Mouse (Mus musculus) embryonic fibroblast, embryonic 13.5 days (primary cell): Measurements from ENCODE around the gene Dennd1a.

ENCODE experiments used
- CTCF ChIP-seq: IDR thresholded peaks from 2 replicates; pipeline ENCODE4 v1.5.1; 2011; ENCODE audit warnings: mild to moderate bottlenecking, control low read depth, low read length, moderate library complexity, borderline replicate concordance; ENCODE audit not compliant: insufficient read depth
- POLR2A ChIP-seq: IDR thresholded peaks from 2 replicates; pipeline ENCODE4 v1.6.1; 2011; ENCODE audit warnings: low read depth, mild to moderate bottlenecking, control low read depth, low read length, moderate library complexity

DNA sequence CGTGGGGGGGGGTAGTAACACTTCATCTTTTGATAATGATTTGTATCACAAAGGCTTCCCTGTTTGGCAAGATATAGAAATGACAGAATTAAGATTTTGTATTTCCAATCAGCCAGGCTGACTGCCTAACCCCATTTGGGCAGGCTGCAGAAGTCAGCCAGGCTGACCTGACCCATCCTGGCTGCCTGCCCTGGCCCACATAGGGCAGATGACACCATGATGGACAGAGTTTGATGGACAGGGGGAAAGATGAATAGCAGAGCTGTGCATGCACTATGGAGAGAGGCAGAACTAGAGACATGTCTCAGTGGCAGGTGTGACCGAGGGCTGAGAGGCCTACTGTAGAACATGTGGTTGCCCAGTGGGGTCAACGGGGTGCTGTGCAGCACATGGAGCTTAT, 203.9 kb downstream of the Dennd1a start:
- TF ChIP-seq POLR2A, result no peak
- TF ChIP-seq CTCF, result no peak
